In genomic region chr12:8452766-8453621, GRCm38 (mm10) we compare ENCODE assay signal across 10 mouse cellular contexts. TPM values are rescaled to one million over a fixed set of nuclear protein-coding genes. Genes with fewer than 3 reads are reported as not detected.
DNase-seq lines count a peak whose midpoint lies in the region; ATAC-seq and TF ChIP-seq lines count a peak whose summit lies in the region.
"Had no signal": no experiment of that assay in that cellular context is flagged by ENCODE, and none has a peak within 500 bp of the region (broad histone marks: within the 10 kb centered on the region; RNA-seq: fewer than 3 reads in every experiment).

No protein-coding gene starts in this region.

- H3K27ac ChIP-seq in forebrain, embryonic 10.5 days, result peak overlapping the region; percentile 71; the same call in 1 of the 2 replicates
- H3K27ac ChIP-seq in forebrain, embryonic 15.5 days (replicated peaks), result no peak overlapping the region
- H3K27ac ChIP-seq in liver, adult 2 months (replicated peaks; ENCODE audit: insufficient read depth, low read depth, low read length), result peak overlapping the region; percentile 73
- H3K27ac ChIP-seq in liver, embryonic 12.5 days, result no peak overlapping the region
- H3K27ac ChIP-seq in kidney, postnatal 0 days, result peak overlapping the region; percentile 37; the same call in 1 of the 2 replicates
- no peak overlapping the region for H3K27ac ChIP-seq in forebrain, embryonic 13.5 days
- H3K27ac ChIP-seq in hindbrain, embryonic 10.5 days, result no peak overlapping the region
- H3K27ac ChIP-seq: hindbrain, embryonic 13.5 days; limb, embryonic 13.5 days had no signal

- H3K4me1 ChIP-seq in forebrain, embryonic 10.5 days, result peaks cover 31% of the 10 kb centered on the region
- peaks cover 6% of the 10 kb centered on the region for H3K4me1 ChIP-seq in forebrain, embryonic 15.5 days
- peaks cover 20% of the 10 kb centered on the region for H3K4me1 ChIP-seq in liver, adult 2 months (ENCODE audit: control insufficient read depth, insufficient read depth, low read length)
- H3K4me1 ChIP-seq in liver, embryonic 12.5 days, result 0 out of 2 replicates have a peak, but pooled peaks cover 3% of the 10 kb centered on the region
- 0 out of 2 replicates have a peak, but pooled peaks cover 5% of the 10 kb centered on the region for H3K4me1 ChIP-seq in kidney, postnatal 0 days (replicated peaks; ENCODE audit: insufficient read depth, low read length)
- H3K4me1 ChIP-seq in forebrain, embryonic 13.5 days, result peaks cover 7% of the 10 kb centered on the region; the same call in 1 of the 2 replicates
- H3K4me1 ChIP-seq in hindbrain, embryonic 10.5 days (replicated peaks), result peaks cover 29% of the 10 kb centered on the region

- no peak for TF ChIP-seq CTCF in liver, adult 2 months (IDR thresholded peaks at IDR 0.05; ENCODE audit: low read depth, low read length)
- no peak for TF ChIP-seq CTCF in kidney, postnatal 0 days (IDR thresholded peaks at IDR 0.05; ENCODE audit: low read depth)

- H3K9ac ChIP-seq in forebrain, embryonic 15.5 days (replicated peaks), result no peak overlapping the region
- H3K9ac ChIP-seq in liver, adult 2 months (ENCODE audit: low read depth, low read length), result no peak overlapping the region
- no peak overlapping the region for H3K9ac ChIP-seq in liver, embryonic 12.5 days
- H3K9ac ChIP-seq in kidney, postnatal 0 days (ENCODE audit: low read depth, low read length), result no peak overlapping the region
- no peak overlapping the region for H3K9ac ChIP-seq in forebrain, embryonic 13.5 days
- H3K9ac ChIP-seq: hindbrain, embryonic 13.5 days; limb, embryonic 13.5 days had no signal

- H3K36me3 ChIP-seq in forebrain, embryonic 10.5 days (replicated peaks), result no peaks in the 10 kb centered on the region
- no peaks in the 10 kb centered on the region for H3K36me3 ChIP-seq in forebrain, embryonic 15.5 days
- H3K36me3 ChIP-seq in liver, adult 2 months (ENCODE audit: control insufficient read depth, insufficient read depth, low read length), result no peaks in the 10 kb centered on the region
- no peaks in the 10 kb centered on the region for H3K36me3 ChIP-seq in liver, embryonic 12.5 days
- no peaks in the 10 kb centered on the region for H3K36me3 ChIP-seq in kidney, postnatal 0 days (ENCODE audit: insufficient read depth, low read length)
- no peaks in the 10 kb centered on the region for H3K36me3 ChIP-seq in forebrain, embryonic 13.5 days (ENCODE audit: poor library complexity, severe bottlenecking)
- H3K36me3 ChIP-seq in hindbrain, embryonic 10.5 days, result no peaks in the 10 kb centered on the region
- H3K36me3 ChIP-seq: hindbrain, embryonic 13.5 days; limb, embryonic 13.5 days had no signal

- H3K4me2 ChIP-seq in forebrain, embryonic 15.5 days (replicated peaks), result no peak overlapping the region
- no peak overlapping the region for H3K4me2 ChIP-seq in liver, embryonic 12.5 days
- no peak overlapping the region for H3K4me2 ChIP-seq in kidney, postnatal 0 days (ENCODE audit: low read length)
- H3K4me2 ChIP-seq in forebrain, embryonic 13.5 days, result no peak overlapping the region
- H3K4me2 ChIP-seq: hindbrain, embryonic 13.5 days; limb, embryonic 13.5 days had no signal

- TF ChIP-seq POLR2A in liver, adult 2 months (IDR thresholded peaks at IDR 0.05; ENCODE audit: extremely low read depth, insufficient read depth, low read length), result no peak

- no peak for DNase-seq in forebrain, embryonic 10.5 days (ENCODE audit: extremely low spot score, low spot score)
- DNase-seq in liver, adult 2 months (ENCODE audit: extremely low read depth, low read depth, low spot score), result peak; percentile 96
- DNase-seq in cerebellum, adult 9-10 months, result peak; percentile 60
- peak; percentile 59 for DNase-seq in kidney, postnatal 0 days (ENCODE audit: low spot score)
- no peak for DNase-seq in hindbrain, embryonic 10.5 days (ENCODE audit: low spot score)

- H3K79me2 ChIP-seq in liver, adult 2 months (ENCODE audit: control insufficient read depth, insufficient read depth, low read length), result no peaks in the 10 kb centered on the region

- 84% methylated on average over 7 of the region's 7 CpGs for WGBS in forebrain, embryonic 10.5 days
- WGBS in forebrain, embryonic 15.5 days, result 74% methylated on average over 7 of the region's 7 CpGs
- 16% methylated on average over 7 of the region's 7 CpGs for WGBS in liver, adult 2 months
- WGBS in liver, embryonic 12.5 days (ENCODE audit: insufficient replicate concordance), result 75% methylated on average over 7 of the region's 7 CpGs
- 67% methylated on average over 7 of the region's 7 CpGs for WGBS in kidney, postnatal 0 days
- 77% methylated on average over 7 of the region's 7 CpGs for WGBS in forebrain, embryonic 13.5 days
- 84% methylated on average over 7 of the region's 7 CpGs for WGBS in hindbrain, embryonic 10.5 days

- no peak overlapping the region for H3K4me3 ChIP-seq in forebrain, embryonic 10.5 days
- no peak overlapping the region for H3K4me3 ChIP-seq in forebrain, embryonic 15.5 days
- no peak overlapping the region for H3K4me3 ChIP-seq in liver, adult 2 months (ENCODE audit: insufficient read depth, low read depth, low read length)
- H3K4me3 ChIP-seq in liver, embryonic 12.5 days, result no peak overlapping the region
- no peak overlapping the region for H3K4me3 ChIP-seq in kidney, postnatal 0 days (replicated peaks; ENCODE audit: low read depth, low read length)
- no peak overlapping the region for H3K4me3 ChIP-seq in forebrain, embryonic 13.5 days
- no peak overlapping the region for H3K4me3 ChIP-seq in hindbrain, embryonic 10.5 days
- H3K4me3 ChIP-seq: hindbrain, embryonic 13.5 days; limb, embryonic 13.5 days had no signal

- ATAC-seq in forebrain, embryonic 15.5 days (replicated peaks), result no peak
- no peak for ATAC-seq in liver, embryonic 12.5 days
- ATAC-seq in kidney, postnatal 0 days (replicated peaks; ENCODE audit: low FRiP score, low read depth), result no peak
- no peak for ATAC-seq in forebrain, embryonic 13.5 days

- no peaks in the 10 kb centered on the region for H3K9me3 ChIP-seq in forebrain, embryonic 10.5 days
- H3K9me3 ChIP-seq in forebrain, embryonic 15.5 days, result no peaks in the 10 kb centered on the region
- H3K9me3 ChIP-seq in liver, embryonic 12.5 days (replicated peaks), result no peaks in the 10 kb centered on the region
- H3K9me3 ChIP-seq in kidney, postnatal 0 days (replicated peaks; ENCODE audit: low read length), result no peaks in the 10 kb centered on the region
- H3K9me3 ChIP-seq in forebrain, embryonic 13.5 days (replicated peaks), result no peaks in the 10 kb centered on the region
- H3K9me3 ChIP-seq in hindbrain, embryonic 10.5 days, result no peaks in the 10 kb centered on the region
- H3K9me3 ChIP-seq: hindbrain, embryonic 13.5 days; limb, embryonic 13.5 days had no signal

- H3K27me3 ChIP-seq in forebrain, embryonic 10.5 days (ENCODE audit: poor library complexity, severe bottlenecking), result peaks cover 19% of the 10 kb centered on the region
- no peaks in the 10 kb centered on the region for H3K27me3 ChIP-seq in forebrain, embryonic 15.5 days
- H3K27me3 ChIP-seq in liver, adult 2 months (ENCODE audit: control insufficient read depth, insufficient read depth, low read length), result no peaks in the 10 kb centered on the region
- H3K27me3 ChIP-seq in liver, embryonic 12.5 days (replicated peaks), result no peaks in the 10 kb centered on the region
- no peaks in the 10 kb centered on the region for H3K27me3 ChIP-seq in kidney, postnatal 0 days (ENCODE audit: insufficient read depth, low read length)
- no peaks in the 10 kb centered on the region for H3K27me3 ChIP-seq in forebrain, embryonic 13.5 days
- peaks cover 17% of the 10 kb centered on the region for H3K27me3 ChIP-seq in hindbrain, embryonic 10.5 days (ENCODE audit: insufficient read depth, poor library complexity, severe bottlenecking)
- H3K27me3 ChIP-seq: limb, embryonic 13.5 days had no signal

RNA-seq across cellular contexts. Expression of gene Rhob, which starts 46.8 kb away (rescaled TPM):
- 25.2 and 27.1 TPM in 2 replicates for polyA plus RNA-seq in forebrain, embryonic 10.5 days (2016; fragmentation: Nextera tagmentation; extraction: Ambion mirVana)
- 73.8 and 77.6 TPM in 2 replicates for polyA plus RNA-seq in forebrain, embryonic 15.5 days (2015; fragmentation: Nextera tagmentation; extraction: Ambion mirVana)
- 12.8 and 25.2 TPM in 2 replicates for total RNA-seq in liver, adult 2 months (2014; rRNA removed)
- polyA plus RNA-seq in liver, adult 2 months (2012; rRNA removed), result 24.9 and 31.0 TPM in 2 replicates
- 12.3 and 12.4 TPM in 2 replicates for polyA plus RNA-seq in liver, embryonic 12.5 days (2016; fragmentation: Nextera tagmentation; extraction: Ambion mirVana)
- polyA plus RNA-seq in kidney, postnatal 0 days (2015; fragmentation: Nextera tagmentation; extraction: Ambion mirVana), result 48.3 and 53.6 TPM in 2 replicates
- 40.4 and 42.3 TPM in 2 replicates for polyA plus RNA-seq in forebrain, embryonic 13.5 days (2015; fragmentation: Nextera tagmentation; extraction: Ambion mirVana)
- 31.5 and 54.8 TPM in 2 replicates for polyA plus RNA-seq in hindbrain, embryonic 10.5 days (2016; fragmentation: Nextera tagmentation; extraction: Ambion mirVana)

Comparison
In these comparisons a context has a peak if more than half of its experiments do, and no peak if none do; other contexts are left out.
1. H3K27ac ChIP-seq: peak in forebrain, embryonic 10.5 days (single experiment), liver, adult 2 months (single experiment) and kidney, postnatal 0 days (single experiment); none in forebrain, embryonic 15.5 days (single experiment), liver, embryonic 12.5 days (single experiment), forebrain, embryonic 13.5 days (single experiment) and hindbrain, embryonic 10.5 days (single experiment).
2. DNase-seq: peak in liver, adult 2 months (single experiment), cerebellum, adult 9-10 months (single experiment) and kidney, postnatal 0 days (single experiment); none in forebrain, embryonic 10.5 days (single experiment) and hindbrain, embryonic 10.5 days (single experiment).